Mouse (Mus musculus) liver, embryonic 12.5 days (tissue): Measurements from ENCODE around the gene Rab11fip3. TPM values are rescaled to one million over a fixed set of nuclear protein-coding genes. Genes with fewer than 3 reads are reported as not detected.
A peak's percentile ranks its signal among the peaks of the same experiment; 100 is the strongest.

Experiments used
- ATAC-seq: fragments of 200-750 bp; cut with Nextera tagmentation; 2 replicates; pipeline ENCODE4 v1.8.0; 2017; ENCODE audit warnings: moderate number of reproducible peaks, mild to moderate bottlenecking, moderate library complexity
- H3K27ac ChIP-seq: fragments of 300-500 bp; sonication (generic); 2 replicates; pipeline ENCODE4 v1.5.1; 2016; ENCODE audit warnings: mild to moderate bottlenecking
- H3K27me3 ChIP-seq: fragments of 300-500 bp; sonication (generic); replicated peaks from 2 replicates; pipeline ENCODE4 v1.6.1; 2016; ENCODE audit warnings: mild to moderate bottlenecking, moderate library complexity
- H3K36me3 ChIP-seq: fragments of 300-500 bp; sonication (generic); 2 replicates; pipeline ENCODE4 v1.6.1; 2016; ENCODE audit warnings: mild to moderate bottlenecking, moderate library complexity
- H3K4me1 ChIP-seq: fragments of 300-500 bp; sonication (generic); 2 replicates; pipeline ENCODE4 v1.6.1; 2016
- H3K4me2 ChIP-seq: fragments of 300-500 bp; sonication (generic); 2 replicates; pipeline ENCODE4 v1.6.1; 2016; ENCODE audit warnings: mild to moderate bottlenecking, moderate library complexity
- H3K4me3 ChIP-seq: fragments of 300-500 bp; sonication (generic); 2 replicates; pipeline ENCODE4 v1.5.1; 2016; ENCODE audit warnings: mild to moderate bottlenecking, moderate library complexity
- H3K9ac ChIP-seq: fragments of 300-500 bp; sonication (generic); 2 replicates; pipeline ENCODE4 v1.6.1; 2016; ENCODE audit warnings: mild to moderate bottlenecking, moderate library complexity
- H3K9me3 ChIP-seq: fragments of 300-500 bp; sonication (generic); replicated peaks from 2 replicates; pipeline ENCODE4 v1.6.1; 2016; ENCODE audit warnings: mild to moderate bottlenecking, moderate library complexity
- WGBS: fragments of 180-500 bp; shearing (Covaris S2); methylation state at CpG from one replicate; pipeline ENCODE4 v1.1.7; 2016; ENCODE audit not compliant: insufficient replicate concordance; 5-methylcytosine and 5-hydroxymethylcytosine counted together
- polyA plus RNA-seq: library from polyadenylated mRNA; unstranded; fragments of >200 nt; fragmentation: Nextera tagmentation; extraction: Ambion mirVana; gene quantifications from 2 replicates; pipeline ENCODE4 v1.2.1, GENCODE M21; 2016

Rab11fip3 gene
- polyA plus RNA-seq, 1 experiment from 2014 or later = 4.2 TPM

DNA sequence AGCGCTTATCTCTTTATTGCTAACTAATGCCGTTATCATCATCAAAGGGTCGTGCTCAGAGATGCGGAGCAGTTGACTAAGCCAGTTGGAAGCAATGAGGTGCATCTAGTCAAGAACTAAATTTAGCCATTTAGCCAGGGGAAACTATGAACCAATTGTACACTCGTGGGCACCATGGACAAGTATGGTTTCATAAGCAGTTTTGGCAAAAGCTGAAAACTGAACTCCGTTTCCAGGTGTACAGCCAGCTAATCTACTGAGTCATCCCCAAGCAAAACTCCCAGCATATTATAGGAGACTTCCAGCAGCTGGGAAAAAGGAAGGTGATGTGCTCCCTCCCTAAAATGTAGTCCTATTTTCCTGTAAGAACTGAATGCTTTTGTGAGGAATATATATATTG, 781 bp upstream of the Rab11fip3 start:
- Histone ChIP-seq H3K4me3 (peak overlapping the region; percentile 74), H3K27ac (no peak overlapping the region), H3K9ac (no peak overlapping the region), H3K4me2 (peak overlapping the region; percentile 96), H3K9me3 (no peaks in the 10 kb centered on the region), H3K27me3 (peaks cover 84% of the 10 kb centered on the region), H3K36me3 (no peaks in the 10 kb centered on the region), H3K4me1 (peaks cover 31% of the 10 kb centered on the region)
- no peak for ATAC-seq
- 25% methylated on average over 6 of the region's 6 CpGs for WGBS

DNA sequence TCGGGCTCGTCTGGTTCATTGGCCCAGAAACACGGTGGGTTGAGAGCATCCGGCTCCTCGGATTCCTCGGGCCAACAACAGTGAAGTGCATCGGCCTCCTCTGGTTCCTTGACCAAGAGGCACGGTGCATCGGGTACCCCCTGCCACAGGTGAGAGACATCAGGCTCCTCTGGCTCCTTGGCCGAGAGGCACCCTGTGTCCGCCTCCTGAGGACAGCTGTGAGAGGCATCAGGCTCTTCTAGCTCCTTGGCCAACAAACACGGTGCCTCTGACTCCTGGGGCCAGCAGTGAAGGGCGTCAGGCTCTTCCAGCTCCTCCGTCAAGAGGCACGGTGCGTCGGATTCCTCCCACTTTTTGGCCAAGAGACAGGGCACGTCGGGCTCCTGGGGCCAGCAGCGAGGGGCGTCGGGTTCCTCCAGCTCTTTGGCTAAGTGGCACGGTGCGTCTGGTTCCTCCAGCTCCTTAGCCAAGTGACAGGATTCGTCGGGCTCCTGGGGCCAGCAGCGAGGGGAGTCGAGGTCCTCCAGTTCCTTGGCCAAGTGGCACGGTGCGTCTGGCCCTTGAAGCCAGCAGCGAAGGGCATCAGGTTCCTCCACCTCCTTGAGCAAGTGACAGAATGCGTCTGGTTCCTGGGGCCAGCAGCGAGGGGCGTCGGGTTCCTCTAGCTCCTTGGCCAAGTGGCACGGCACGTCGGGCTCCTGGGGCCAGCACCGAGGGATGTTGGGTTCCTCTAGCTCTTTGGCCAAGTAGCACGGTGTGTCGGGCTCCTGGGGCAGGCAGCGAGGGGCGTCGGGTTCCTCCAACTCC, 1.1 kb downstream of the Rab11fip3 start:
- peak overlapping the region; percentile 74 for H3K4me3 ChIP-seq
- no peaks in the 10 kb centered on the region for H3K9me3 ChIP-seq
- no peak overlapping the region for H3K27ac ChIP-seq
- WGBS = 4% methylated on average over 44 of the region's 44 CpGs
- H3K4me1 ChIP-seq = peaks cover 34% of the 10 kb centered on the region
- H3K9ac ChIP-seq = peak overlapping the region; percentile 66
- ATAC-seq = no peak
- H3K4me2 ChIP-seq = peak overlapping the region; percentile 96
- H3K27me3 ChIP-seq = peaks cover 77% of the 10 kb centered on the region
- H3K36me3 ChIP-seq = no peaks in the 10 kb centered on the region

DNA sequence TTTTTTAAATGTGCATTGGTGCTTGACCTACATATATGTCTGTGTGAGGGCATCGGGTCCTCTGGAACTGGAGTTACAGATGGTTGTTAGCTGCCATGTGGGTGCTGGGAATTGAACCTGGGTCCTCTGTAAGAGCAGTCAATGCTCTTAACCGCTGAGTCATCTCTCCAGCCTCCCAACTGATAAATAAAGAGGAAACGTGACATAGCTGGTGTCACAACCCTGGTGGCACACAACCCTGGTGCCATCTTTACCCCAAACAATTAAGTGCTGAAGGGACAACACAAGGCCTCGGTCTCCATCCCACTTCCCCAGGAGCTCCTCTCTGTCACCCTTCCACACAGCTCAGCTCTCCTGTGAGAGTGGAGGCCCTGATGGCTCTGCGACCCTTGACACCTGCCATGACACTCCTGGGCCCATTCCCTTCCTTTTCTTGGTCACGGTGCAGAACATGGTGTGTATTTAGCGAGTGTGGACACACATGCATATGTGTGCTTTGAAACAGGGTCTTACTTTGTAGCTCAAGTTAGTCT, 2.8 kb downstream of the Rab11fip3 start:
- H3K9ac ChIP-seq = no peak overlapping the region
- H3K4me1 ChIP-seq = peaks cover 34% of the 10 kb centered on the region
- ATAC-seq = no peak
- peaks cover 63% of the 10 kb centered on the region for H3K27me3 ChIP-seq
- no peak overlapping the region for H3K4me2 ChIP-seq
- H3K9me3 ChIP-seq = no peaks in the 10 kb centered on the region
- no peak overlapping the region for H3K4me3 ChIP-seq
- no peak overlapping the region for H3K27ac ChIP-seq
- 71% methylated on average over 7 of the region's 7 CpGs for WGBS
- no peaks in the 10 kb centered on the region for H3K36me3 ChIP-seq

DNA sequence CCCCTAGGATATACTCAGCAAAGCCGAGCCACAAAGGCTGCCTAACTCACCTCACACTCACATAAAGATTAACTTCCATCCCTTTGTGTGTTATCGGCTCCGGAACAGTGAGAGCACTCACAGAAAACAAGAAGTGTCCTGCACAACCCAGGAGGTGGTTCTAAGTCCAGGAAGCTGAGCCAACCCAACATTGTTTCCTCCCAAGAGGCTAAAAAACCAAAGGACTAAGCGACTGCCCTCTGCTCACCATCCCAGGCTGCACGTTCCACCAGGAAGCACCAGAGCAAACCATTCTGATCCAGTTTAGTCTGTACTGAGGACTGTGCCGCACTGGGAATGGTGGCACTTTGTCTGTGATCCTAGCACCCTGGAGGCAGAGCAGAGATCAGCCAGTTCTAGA, 4.4 kb downstream of the Rab11fip3 start:
- no peak for ATAC-seq
- Histone ChIP-seq H3K27me3 (peaks cover 48% of the 10 kb centered on the region), H3K27ac (no peak overlapping the region), H3K4me1 (peaks cover 32% of the 10 kb centered on the region), H3K9me3 (no peaks in the 10 kb centered on the region), H3K4me3 (no peak overlapping the region), H3K4me2 (no peak overlapping the region), H3K36me3 (no peaks in the 10 kb centered on the region), H3K9ac (no peak overlapping the region)
- WGBS = 29% methylated on average over 6 of the region's 6 CpGs

DNA sequence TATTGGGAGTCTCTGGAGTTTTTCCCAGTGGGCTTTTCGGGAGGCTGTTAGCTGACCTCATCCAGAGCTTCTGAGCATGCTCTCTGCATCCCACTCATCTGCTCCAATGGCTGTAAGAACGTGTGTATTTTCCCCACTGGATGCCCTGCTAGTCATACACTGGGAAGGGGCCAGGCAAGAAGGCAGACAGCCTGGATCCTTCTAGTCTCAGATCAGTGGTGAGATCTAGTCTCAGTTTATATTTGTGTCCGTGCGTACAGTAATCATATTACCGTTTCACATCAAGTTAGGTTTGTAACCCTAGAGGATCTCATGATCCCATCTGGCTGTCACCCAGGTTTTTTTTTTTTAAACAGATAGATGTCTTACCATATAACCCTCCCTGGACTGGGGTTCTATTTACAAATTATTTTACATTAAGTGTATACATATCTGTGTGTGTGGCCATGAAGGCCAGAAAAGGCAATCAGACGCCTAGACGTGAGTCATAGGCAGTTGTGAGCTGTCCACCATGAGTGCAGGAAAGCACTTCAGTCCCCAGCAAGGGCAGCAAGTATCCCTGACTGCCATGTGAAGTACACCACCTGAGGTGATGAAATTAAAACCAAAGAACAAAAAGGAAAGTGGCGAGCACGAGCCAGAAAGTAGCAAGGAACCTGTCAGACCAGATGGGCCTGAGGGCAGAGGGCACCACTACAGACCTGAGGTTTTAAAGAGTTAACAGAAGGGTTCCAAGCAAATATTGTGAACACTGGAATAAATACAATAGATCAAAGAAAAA, 11.4 kb downstream of the Rab11fip3 start:
- no peak overlapping the region for H3K27ac ChIP-seq
- H3K9me3 ChIP-seq = no peaks in the 10 kb centered on the region
- no peak overlapping the region for H3K4me3 ChIP-seq
- peaks cover 12% of the 10 kb centered on the region; the same call in 1 of the 2 replicates for H3K27me3 ChIP-seq
- peaks cover 13% of the 10 kb centered on the region for H3K4me1 ChIP-seq
- WGBS = 78% methylated on average over 9 of the region's 9 CpGs
- no peaks in the 10 kb centered on the region for H3K36me3 ChIP-seq
- H3K9ac ChIP-seq = no peak overlapping the region
- ATAC-seq = no peak
- no peak overlapping the region for H3K4me2 ChIP-seq

DNA sequence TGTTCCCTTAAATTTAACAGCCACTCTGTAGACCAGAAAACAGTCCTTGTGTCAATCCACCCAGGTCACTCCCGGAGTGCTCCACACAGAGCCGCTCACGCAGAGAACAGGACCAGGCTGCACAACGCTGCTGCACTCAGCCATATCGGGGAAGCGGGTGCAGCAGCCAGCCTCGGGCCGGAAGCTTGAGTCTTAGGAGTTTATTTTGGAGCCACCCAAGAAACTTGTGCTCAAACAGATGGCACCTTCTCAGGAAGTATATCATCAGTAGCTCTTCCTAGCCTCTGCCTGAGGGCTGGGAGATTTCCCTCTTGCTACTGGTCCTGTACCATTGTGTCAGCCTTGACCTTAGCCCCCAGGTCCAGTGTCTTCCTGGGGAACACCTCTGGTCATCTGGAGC, 12.1 kb downstream of the Rab11fip3 start:
- Histone ChIP-seq H3K9ac (no peak overlapping the region), H3K27me3 (peaks cover 12% of the 10 kb centered on the region; the same call in 1 of the 2 replicates), H3K27ac (no peak overlapping the region), H3K4me2 (no peak overlapping the region), H3K9me3 (no peaks in the 10 kb centered on the region), H3K4me1 (peaks cover 15% of the 10 kb centered on the region), H3K36me3 (no peaks in the 10 kb centered on the region), H3K4me3 (no peak overlapping the region)
- 82% methylated on average over 8 of the region's 8 CpGs for WGBS
- no peak for ATAC-seq

DNA sequence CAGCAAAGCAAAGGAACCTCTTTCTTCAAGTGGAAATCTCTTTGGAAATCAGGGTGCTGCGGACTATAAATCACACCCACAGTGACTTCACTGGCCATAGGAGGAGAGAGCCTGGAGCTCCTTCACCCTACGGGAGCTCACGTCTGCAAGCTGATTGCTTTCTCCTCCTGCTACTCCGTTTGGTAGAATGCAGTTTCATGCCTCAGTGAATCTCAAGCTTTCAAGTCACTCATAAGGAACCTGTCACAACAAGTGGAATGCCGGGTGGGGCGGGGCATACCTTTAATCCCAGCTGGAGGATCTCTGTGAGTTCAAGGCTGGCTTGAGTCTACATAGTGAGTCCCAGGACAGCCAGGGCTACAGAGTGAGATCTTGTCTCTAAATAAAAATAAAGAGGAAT, 14.2 kb downstream of the Rab11fip3 start:
- no peaks in the 10 kb centered on the region for H3K9me3 ChIP-seq
- H3K4me2 ChIP-seq = no peak overlapping the region
- H3K27me3 ChIP-seq = peaks cover 12% of the 10 kb centered on the region; the same call in 1 of the 2 replicates
- H3K4me3 ChIP-seq = no peak overlapping the region
- no peak overlapping the region for H3K9ac ChIP-seq
- H3K27ac ChIP-seq = no peak overlapping the region
- whole genome bisulfite sequencing = 67% methylated on average over 6 of the region's 6 CpGs
- H3K4me1 ChIP-seq = peaks cover 17% of the 10 kb centered on the region
- no peak for ATAC-seq
- no peaks in the 10 kb centered on the region for H3K36me3 ChIP-seq

DNA sequence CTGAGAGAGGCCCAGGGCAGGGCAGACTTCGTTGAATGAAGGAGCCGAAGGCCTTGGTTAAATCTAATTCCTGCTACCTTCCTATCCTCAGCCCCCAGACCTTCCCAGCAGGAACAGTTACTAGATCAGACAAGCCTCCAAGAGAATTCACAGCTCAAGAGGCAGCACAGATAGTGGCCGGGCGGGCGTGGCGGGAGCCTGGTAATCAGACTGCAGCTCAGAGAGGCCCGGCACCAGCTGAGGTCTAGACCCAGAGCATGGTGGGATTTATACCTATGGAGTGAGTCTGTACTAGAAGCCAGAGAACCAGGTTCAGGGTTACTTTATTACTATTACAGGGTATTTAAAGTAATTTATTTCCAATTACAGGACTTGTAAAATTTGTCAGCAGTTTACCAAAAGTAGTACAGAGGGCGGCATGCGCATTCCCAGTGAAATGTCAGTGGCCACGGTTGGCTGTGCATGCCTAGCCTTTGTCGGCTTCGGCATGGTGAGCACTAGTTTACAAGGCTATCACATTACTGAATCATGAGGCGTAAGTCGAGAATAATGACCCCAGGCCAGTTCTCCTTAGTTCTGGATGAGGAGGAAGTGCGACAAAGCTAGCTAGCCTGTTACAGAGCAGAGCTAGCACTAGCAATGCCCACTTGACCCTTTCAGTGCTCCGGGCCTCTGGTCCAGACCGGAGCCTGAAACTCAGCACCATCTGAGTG, 15.1 kb downstream of the Rab11fip3 start:
- H3K27ac ChIP-seq = no peak overlapping the region
- 0 out of 2 replicates have a peak, but pooled peaks have one; percentile 52 for ATAC-seq
- 51% methylated on average over 17 of the region's 17 CpGs for WGBS
- H3K9me3 ChIP-seq = no peaks in the 10 kb centered on the region
- no peak overlapping the region for H3K9ac ChIP-seq
- H3K4me1 ChIP-seq = peaks cover 17% of the 10 kb centered on the region
- no peak overlapping the region for H3K4me3 ChIP-seq
- no peak overlapping the region for H3K4me2 ChIP-seq
- no peaks in the 10 kb centered on the region for H3K36me3 ChIP-seq
- peaks cover 12% of the 10 kb centered on the region; the same call in 1 of the 2 replicates for H3K27me3 ChIP-seq

DNA sequence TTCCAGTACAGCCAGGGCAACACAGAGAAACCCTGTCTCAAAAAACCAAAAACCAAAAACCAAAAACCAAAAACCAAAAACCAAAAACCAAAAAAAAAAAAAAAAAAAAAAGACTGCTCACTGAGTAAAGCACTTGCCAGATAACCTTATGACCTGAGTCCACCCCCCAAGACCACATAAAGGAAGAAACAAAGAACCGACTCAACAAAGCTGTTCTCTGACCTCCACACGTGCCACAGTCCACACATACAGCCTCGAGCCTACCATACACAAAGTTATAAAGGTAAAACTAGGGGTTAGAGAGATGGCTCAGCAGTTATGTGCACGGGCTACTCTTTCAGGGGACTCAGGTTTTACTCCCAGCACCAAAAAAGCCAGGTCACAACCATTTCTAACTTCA, 16.6 kb downstream of the Rab11fip3 start:
- H3K4me2 ChIP-seq = no peak overlapping the region
- 69% methylated on average over 4 of the region's 4 CpGs for WGBS
- ATAC-seq = no peak
- no peak overlapping the region for H3K4me3 ChIP-seq
- no peak overlapping the region for H3K27ac ChIP-seq
- H3K36me3 ChIP-seq = no peaks in the 10 kb centered on the region
- peaks cover 12% of the 10 kb centered on the region; the same call in 1 of the 2 replicates for H3K27me3 ChIP-seq
- no peak overlapping the region for H3K9ac ChIP-seq
- H3K4me1 ChIP-seq = peaks cover 17% of the 10 kb centered on the region
- no peaks in the 10 kb centered on the region for H3K9me3 ChIP-seq

DNA sequence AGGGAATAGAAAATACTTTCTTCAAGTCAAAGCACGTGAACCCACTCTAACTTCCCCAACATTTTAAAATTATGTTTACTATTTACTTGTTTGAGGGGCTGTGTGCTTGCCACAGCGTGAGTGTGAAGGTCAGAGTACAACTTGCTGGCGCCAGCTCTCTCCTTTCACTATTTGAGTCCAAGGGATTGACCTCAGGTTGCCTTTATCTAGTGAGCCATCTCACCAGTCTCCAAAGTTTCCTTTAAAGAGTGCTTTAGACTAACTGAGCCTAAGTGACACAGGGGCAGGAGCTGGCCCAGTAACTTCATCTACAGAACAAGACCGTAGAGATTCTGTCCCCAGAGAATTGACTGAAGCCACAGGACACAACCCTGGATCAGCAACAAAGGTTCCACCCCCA, 17.3 kb downstream of the Rab11fip3 start:
- peaks cover 12% of the 10 kb centered on the region; the same call in 1 of the 2 replicates for H3K27me3 ChIP-seq
- H3K4me1 ChIP-seq = peaks cover 17% of the 10 kb centered on the region
- no peak overlapping the region for H3K4me3 ChIP-seq
- H3K36me3 ChIP-seq = no peaks in the 10 kb centered on the region
- no peaks in the 10 kb centered on the region for H3K9me3 ChIP-seq
- H3K4me2 ChIP-seq = no peak overlapping the region
- no peak for ATAC-seq
- WGBS = 69% methylated on average over 4 of the region's 4 CpGs
- H3K9ac ChIP-seq = no peak overlapping the region
- H3K27ac ChIP-seq = no peak overlapping the region

DNA sequence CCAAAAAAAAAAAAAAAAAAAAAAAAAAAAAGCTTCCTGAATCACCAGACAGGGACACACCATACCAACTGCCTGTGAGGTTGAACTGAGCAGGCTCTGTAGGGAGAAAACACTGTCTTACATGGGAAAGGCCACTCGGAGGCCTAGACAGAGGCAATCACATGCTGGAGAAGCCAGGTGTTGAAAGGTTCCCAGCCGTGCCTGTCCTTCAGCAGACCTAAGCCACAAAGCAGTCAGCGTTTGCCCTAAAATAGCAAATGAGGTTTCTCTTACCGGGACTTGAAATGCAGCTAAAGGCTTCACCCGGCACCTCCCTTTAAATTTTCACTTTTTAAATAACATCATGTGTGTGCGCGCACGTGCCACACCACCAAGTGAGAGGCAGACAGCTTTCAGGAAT, 21.2 kb downstream of the Rab11fip3 start:
- Histone ChIP-seq H3K36me3 (no peaks in the 10 kb centered on the region), H3K9ac (no peak overlapping the region)

More for the DNA sequence above, 21.2 kb downstream of the Rab11fip3 start:
- H3K4me2 ChIP-seq = no peak overlapping the region
- no peaks in the 10 kb centered on the region for H3K9me3 ChIP-seq
- no peak overlapping the region for H3K27ac ChIP-seq
- no peaks in the 10 kb centered on the region for H3K27me3 ChIP-seq
- ATAC-seq = no peak
- 0 out of 2 replicates have a peak, but pooled peaks cover 4% of the 10 kb centered on the region for H3K4me1 ChIP-seq
- WGBS = 82% methylated on average over 8 of the region's 8 CpGs
- H3K4me3 ChIP-seq = no peak overlapping the region
